Mouse (Mus musculus): ENCODE measurements around the gene Hexim2. TPM values are rescaled to one million over a fixed set of nuclear protein-coding genes. Genes with fewer than 3 reads are reported as not detected.
A peak's percentile ranks its signal among the peaks of the same experiment; 100 is the strongest.

Hexim2 gene
- total RNA-seq, 1 experiment from 2014 or later = 3.9 TPM

DNA sequence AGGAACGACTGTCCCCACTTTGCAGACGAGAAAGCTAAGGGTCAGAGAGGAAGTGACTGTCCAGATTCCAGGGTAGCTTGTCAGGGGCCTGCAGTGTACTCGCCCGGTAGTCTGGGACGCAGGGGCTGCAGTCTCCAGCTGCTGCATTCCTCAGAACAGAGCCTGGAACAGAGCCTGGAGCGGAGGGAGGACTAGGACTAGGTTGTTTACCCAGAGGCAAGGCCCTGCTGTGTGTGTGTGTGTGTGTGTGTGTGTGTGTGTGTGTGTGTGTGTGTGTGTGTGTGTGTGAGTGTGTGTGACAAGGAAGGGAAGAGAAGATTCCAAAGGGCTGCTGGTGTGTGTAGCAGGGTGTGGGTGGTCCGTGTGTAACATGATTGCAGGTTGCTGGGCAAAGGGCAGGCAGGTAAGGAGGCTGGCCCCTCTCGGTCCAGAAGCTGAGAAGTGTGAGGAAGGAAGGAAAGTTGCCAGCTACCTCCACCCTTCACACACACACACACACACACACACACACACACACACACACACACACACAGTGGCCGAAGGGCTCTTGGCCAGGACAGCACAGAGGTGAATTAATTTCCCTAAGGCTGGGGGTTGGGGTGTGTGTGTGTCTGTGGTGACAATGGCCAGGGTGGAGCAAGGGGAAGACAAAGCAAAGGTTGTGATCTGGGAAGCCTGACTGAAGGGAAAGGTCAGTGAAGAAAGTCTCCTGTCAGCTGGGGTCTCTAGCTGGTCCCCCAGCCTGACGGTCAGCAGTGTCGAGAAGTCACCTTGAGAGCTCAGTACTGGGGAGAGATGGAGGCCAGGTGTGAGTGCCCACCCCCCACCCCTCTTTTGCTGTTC lies 9.1 kb downstream of the Hexim2 start:
- DNase-seq = peak; percentile 76

DNA sequence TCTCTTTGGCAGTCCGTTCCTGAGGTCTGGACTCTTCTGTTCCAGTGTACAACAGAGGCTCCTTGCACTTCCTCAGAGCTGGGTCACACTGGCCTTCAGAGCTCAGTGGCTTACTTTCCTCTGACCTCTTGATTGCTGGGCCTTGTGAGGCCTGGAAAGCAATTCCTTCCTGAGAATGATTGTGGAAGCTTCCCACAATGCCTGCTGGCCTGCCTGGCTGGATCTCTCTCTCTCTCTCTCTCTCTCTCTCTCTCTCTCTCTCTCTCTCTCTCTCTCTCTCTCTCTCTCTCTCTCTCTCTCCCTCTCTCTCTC lies 9.7 kb downstream of the Hexim2 start:
- peak; percentile 57 for DNase-seq

DNA sequence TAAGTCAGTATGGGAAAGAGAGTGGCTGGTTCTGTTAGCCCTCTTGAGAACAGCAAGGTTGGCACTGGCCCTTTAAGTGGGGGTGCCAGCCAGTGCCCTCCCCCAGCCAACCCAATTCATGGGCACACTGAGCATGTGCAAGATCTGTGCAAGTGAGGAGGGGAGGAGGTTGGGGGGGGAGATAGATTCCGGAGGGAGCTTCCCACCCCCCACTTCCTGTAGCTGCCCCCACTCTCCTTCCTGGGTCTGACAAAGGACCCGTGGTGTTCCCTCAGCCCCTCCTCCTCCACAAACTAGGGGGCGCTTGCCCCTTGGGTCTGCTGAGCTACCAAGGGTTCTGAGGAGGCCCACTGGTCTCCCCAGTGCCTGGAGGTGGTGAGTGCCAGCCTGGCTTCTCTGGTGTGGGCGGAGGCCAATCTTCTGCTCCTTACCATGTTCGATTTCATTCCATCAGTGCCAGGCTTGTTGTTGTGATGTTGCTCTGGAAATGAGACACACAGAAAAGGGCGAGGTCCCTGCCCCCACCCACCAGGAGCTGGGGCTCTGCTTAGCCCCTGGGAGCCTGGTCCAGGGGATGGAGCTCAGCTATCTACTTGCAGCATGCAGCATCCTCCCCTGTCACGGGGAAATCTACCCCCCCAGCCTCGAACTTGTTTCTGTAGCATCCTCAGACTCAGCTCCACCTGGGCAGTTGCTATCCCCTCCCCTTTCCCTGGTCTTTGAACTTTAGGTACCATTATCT lies 10.4 kb downstream of the Hexim2 start:
- peak; percentile 89 for DNase-seq

DNA sequence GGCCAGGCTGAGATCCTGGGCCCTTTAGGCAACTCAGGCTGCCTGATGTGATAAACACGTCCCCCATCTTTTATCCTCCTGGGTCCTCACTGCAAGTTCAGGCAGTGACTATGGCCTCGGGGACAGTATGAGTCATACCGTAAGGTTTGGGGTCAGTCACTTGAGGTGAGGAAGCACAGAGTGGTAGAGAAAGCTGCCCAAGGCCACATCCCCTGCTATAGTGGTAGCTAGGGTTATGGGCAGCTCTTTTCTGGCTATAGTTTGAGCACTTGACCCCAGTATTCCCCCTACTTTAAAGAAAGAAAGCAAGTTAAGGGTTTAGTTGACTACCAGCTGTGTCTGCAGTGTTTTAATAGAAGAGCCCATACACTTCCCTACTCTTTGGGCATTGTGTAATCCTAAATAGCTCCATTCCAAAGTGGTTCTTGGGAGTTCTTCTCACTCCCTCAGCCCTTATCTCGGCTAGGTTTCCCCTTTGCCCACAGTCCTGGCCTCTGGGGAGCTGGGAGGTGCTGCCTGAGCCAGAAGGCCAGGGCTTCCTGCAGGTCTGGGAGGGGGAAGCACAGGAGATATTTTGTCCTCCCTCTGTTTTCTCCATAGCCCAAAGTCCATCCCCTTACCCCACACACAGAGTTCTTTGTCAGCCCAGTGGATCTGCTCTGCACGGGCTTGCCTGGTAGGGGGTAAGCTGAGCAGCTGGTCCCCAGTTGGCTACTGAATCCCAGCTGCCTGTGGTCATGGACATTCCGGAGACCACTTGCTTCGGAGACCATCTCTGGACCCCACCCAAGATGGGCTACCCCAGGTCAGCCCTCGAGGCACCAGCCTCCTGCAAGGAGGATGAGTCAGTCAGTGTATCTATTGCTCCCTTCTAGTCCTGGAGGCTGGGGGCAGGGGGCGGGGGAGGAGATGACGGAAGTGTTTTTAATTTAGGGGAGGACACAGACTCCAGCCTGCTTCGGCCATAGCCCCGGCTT lies 12.4 kb downstream of the Hexim2 start:
- DNase-seq = peak; percentile 62

DNA sequence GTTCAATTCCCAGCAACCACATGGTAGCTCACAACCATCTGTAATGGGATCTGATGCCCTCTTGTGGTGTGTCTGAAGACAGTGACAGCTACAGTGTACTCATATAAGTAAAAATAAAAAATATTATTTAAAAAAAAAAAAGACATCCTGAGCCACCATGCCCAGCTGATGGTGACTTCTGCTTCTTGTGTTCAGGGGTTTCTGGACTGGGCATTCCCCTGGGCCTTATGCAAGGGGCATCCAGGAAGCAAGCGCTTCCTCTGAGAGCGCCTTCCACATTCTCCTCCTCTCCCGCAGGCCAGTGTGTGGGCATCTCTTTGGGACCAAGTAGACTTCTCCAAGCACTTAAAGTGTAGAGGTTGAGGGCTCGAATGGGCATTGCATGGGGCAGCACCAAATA lies 14.2 kb downstream of the Hexim2 start:
- DNase-seq = no peak

DNA sequence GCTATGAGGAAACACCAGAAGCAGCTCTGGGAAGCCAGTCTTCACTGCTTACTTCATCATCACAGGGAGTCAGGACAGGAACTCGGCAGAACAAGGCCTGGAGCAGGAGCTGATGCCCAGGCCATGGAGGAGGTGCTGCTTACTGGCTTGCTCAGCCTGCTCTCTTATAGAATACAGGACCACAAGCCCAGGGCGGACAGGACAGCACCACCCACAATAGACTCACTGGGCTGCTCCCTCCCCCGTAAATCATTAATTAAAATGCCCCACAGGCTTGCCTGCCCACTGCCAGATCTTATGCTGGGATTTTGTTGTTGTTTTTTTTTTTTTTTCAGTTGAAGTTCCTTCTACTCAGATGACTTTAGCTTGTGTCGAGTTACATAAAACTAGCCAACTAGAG lies 15.5 kb downstream of the Hexim2 start:
- no peak for DNase-seq

DNA sequence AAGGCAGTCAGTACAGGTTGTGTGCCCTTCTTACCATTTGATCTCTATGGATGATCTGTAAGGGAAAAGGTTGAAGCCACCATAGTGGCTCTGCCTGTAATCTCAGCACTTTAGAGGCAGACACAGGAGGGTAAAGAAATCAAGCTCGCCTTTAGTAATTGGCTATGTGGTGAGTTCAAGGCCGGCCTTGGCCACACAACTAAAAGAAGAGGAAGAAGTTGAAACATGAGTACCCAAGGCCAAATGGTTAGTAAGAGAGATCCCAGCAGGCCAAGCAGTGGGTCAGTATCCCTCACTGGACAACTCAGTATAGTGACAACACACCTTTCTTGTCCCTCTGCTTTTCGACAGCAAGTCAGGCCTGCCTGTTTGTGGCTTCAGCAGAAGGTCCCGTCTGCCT lies 17.5 kb downstream of the Hexim2 start:
- DNase-seq = no peak

DNA sequence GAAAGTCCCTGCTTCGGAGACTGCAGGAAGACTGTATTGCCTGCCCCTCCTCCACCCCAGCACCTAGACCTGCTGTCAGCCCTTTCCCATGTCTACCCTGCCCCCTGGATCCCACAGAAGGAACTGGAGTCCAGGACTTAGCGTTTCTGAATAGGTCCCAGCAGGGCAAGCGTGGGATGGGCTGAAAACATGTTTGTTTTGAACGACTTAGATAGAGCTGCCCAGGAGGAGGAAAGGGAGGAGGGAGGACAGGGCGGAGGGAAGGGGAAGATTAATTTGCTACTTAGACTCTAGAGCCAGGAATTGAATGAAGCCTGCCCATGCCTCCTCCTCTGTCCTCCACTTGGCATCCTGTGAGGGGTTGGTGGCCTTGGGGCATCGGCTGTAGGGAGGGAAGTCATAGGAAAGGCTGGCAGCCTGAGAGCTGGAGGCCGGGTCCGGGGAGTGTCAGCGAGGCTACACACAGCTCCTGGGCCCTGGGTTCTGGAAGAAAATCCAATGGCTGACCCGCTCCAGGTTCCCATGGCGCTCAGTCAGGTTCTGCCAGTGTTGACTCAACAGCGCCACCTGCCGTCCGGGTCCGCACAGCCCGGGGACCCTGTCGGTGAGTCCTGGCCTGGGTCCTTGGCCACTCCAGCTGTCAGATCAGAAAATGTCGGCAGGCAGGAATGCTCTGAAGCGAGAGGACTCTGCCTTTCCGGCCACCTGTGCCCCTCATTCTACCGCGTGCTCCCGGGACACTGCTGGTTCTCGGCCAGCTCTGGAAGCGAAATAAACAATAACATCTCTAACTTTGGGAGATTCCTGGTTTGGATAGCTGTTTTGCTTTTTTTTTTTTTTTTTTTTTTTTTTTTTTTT lies 26.6 kb downstream of the Hexim2 start:
- DNase-seq = peak; percentile 99

DNA sequence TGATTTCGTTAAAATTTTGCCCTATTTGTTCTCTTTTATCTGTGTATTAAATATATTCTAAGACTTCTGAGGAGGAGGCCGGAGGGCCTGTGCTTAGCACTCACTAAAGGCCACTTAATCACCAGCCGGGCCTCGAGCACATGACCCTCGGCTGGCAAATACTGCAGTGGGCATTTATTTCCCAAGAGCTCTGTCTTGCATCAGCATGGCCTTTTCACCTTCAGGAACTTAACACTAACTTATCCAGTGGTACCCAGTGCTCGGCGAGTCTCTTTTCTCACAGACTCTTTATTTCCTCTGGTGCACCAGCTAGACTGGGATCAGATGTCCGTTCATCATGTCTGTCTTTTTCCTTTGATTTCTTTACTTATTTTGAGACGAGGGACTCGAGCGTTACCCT lies 28.5 kb downstream of the Hexim2 start:
- DNase-seq = no peak

DNA sequence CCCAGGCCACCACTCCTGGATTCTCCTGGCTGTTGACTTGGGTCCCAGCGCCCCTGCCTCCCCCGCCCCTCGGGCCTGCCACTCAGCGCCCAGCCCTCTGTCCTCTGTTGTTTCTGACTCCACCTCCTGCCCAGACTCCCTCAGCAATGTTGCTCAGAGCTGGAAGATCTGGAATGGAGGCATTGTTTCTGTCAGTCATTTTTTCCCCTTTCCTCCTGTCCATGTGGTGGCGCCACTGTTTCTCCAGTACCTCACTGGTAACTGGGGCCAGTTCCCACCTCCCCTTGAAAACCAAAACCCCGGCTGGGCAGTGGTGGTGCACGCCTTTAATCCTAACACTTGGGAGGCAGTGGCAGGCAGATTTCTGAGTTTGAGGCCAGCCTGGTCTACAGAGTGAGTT lies 29.2 kb downstream of the Hexim2 start:
- DNase-seq = no peak

DNA sequence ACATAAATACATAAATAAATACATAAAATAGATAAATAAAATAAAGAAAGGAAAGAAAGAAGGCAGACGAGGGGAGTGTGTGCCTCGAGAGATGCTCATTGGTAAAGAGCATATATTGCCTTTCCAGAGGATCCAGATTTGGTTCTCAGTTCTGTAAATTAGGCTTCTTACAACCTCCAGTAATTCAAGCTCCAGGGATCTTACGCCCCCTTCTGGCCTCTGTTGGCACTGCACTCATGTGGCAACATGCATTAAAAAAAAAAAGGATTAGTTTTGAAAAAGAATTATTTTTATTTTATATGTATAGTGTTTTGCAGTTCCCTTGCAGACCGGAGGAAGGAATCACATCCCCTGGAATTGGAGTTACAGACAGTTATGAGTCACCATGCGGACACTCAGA lies 29.9 kb downstream of the Hexim2 start:
- peak; percentile 68 for DNase-seq

DNA sequence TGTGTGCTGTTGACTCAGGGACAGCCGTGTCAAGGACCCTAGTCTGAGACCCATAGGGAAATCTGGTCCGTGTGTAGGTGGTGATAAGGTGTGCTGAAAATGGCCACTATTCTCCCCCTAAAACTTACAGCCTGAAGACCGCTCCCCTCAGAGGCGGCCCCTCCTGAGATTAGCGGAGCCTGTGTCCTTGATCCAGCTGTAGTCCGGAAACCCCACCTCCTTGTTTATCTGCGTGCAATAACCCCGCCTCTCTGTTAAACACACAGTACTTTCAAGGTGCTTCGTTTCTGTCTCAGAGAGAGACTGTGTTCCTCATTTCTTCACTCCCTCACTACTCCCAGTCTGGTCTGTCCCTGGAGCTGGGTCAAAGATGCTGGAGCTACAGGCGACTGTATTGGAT lies 32.2 kb downstream of the Hexim2 start:
- peak; percentile 65 for DNase-seq

DNA sequence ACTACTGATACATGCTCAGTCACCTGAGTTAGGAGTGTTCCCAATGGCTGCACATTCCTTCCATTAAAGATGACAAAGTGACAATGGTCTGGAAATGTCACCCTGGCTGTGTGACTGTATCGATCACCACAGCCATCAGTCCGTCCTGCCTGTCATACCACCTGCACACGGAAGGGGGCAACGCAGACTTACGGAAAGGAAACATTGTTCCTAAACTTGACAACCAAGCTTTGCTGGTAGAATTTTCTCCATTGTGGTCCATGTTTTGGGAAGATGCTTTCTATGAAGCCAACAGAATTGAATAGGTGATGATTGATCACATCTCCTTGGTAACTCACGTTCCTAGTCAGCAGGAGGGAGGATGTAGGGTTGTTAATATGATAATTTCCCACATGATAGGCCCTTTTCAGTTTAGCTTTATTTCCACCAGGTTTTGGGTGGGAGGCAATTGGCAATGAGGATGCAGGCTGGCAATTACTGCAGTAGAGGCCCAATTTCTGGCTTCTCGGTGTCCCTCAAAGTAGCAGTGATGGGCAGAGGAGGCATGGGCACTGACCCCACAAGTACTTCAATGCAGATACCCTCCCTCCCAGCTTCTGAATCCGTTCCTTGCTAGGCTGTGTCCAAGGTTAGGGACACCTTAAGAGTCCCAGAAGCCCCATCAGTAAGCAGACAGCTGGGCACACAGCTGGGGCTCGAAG lies 36.6 kb downstream of the Hexim2 start:
- DNase-seq = peak; percentile 82

DNA sequence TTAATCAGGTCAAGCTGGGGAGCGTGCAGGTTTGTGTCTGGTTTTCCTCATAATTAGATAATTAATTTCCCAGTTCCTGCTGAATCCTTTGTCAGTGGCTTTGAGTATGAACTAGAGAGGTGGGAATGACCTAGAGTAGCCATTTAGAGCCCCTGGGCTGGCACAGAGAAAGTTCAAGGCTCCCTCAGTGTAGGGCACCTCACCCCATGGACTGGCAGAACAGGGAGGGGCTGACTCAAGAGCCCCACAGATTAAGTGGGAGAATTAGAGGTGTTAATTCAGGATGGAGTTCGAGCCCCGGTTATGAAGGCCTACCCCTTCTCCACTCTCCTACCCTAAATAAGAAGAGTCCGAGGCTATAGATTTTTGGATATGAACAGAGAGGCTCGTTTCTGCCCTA lies 37.4 kb downstream of the Hexim2 start:
- DNase-seq = no peak

DNA sequence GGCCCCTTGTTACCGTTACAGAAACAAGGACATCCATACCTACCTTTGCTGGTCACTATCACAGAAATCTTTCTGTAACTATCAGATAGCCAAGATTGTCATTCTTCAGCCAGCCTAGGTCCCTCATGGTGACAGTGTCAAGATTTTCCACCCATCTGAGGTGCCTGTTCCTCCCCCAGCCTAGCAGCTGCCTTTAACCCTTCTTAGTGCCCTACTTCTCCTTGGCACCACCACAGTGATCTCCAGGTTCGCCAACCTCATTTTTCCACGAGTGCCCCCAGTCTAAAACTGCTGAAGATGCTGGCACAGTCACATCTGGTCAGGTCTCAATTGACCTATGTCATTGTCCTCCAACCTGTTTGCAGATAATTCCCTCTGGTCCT lies 37.9 kb downstream of the Hexim2 start:
- no peak for DNase-seq

DNA sequence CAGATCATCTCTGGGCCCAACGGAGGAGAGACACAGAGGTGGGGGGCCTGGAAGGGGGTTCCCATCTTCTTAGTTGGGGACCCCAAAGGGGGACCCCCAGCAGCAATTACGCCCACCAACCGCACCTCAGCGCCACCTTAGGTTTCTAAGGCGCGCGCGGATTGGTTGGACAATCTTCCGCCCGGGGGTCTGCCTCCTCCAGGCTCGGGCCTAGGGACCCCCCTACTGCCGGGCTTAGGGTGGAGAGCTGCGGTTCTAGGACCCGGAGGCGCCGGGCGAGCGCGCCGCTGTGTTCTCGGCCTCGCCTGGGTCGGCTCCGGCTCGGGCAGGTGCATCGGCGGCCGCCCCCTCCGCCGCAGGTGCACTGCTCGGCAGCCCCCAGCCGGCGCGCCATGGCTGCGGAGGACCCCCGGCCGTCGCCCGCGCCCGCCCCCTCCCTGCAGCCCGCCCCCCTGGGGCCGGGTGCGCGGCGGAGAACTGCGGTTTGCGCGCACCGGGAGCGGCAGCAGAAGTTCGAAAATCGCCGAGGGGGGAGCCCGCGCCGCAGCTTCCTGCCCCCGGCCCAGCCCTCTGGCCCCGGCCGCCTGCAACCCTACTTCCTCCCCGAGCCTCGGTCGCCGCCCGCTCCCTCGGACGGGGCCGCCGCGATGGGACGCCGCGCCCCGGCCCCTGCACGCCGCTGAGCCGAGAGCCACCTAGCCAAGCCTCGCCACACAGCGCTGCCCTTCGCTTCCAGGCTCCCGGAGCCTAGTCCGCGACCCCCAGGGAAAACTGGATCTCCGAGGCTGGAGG lies 38.5 kb downstream of the Hexim2 start, which contains the start of gene Fmnl1:
Gene Fmnl1, plus strand, starts transcription at position 614 of the 792 bp plus-strand sequence.
- DNase-seq = peak; percentile 71

DNA sequence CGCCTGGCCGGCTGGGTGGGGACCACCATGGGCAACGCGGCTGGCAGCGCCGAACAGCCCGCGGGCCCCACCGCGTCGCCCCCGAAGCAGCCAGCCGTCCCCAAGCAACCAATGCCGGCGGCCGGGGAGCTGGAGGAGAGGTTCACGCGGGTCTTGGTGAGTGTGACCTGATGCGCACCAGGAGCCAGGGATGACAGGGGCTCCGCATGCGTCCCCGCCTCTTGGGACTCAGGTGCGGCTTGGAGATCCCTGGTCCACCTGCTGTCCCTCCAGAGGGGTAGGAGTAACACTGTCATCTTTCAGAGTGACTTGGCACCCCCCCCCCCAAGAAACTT lies 39.0 kb downstream of the Hexim2 start:
- DNase-seq = peak; percentile 43

DNA sequence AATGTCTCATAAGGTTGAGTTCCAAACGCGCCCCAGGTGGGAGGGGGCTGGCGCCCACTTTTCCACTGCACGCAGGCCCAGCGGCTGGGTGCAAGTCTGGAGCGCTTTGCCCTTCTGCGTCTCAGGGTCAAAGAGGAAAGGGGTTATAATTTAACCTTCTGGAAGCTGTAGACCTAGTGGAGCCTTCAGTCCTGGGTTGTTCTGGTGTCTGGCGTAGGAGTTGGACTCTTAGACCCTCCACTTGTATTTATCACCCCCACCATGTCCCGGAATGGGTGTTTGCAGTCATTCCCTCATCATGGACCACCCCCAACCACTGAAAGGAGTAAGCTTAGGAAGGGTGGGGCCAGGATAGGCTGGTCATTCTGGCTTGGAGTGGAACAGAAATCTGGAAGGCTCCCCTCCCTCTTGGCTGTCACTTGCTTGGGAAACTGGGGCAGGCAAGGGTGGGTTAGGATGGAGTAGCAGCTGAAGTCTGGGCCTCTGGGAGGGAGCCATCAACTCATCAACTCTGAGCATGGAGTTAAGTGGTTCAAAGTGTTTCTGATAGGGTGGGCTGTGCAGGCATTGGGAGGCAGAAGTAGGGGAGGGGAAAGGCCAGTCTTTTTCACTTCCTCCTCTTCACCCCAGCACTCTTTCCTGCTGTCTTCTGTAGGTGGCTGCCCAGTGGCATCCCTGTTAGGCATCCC lies 39.6 kb downstream of the Hexim2 start:
- peak; percentile 6 for DNase-seq

DNA sequence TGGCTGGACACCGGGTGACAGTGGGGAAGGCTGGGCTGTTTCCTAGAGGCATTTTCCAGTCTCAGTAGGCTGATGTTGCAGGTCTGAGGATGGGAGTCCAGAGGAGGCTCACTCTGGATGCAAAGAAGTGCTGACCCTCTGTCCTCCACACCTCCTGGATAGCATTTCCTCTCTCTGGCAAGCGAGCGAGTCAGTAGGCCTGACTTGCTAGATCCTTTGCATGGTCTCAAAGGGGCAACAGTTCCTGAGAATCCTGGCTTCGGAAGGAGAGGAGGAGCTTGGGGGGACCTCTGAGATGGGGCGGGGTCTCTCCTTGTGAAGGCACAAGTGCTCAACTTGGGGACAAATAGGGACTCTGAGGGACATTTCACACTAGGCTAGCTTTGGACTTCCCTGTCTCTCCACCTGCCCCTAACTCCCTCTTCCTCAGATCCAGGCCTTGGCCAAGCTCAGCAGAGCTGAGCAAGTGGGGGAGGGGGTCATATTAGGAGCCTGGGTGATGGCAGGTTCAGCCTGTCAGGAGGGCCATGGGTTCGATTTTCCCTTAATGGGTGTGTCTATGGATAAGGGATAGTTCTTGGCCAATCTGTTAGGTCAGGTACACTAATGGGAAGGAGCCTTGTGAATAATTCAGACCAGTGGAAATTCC lies 40.3 kb downstream of the Hexim2 start:
- DNase-seq = peak; percentile 4
